Mouse (Mus musculus) liver, postnatal 0 days (tissue): Measurements from ENCODE around the gene Rprd2. TPM values are rescaled to one million over a fixed set of nuclear protein-coding genes. Genes with fewer than 3 reads are reported as not detected.

Experiments used
- ATAC-seq: fragments of 200-750 bp; cut with Nextera tagmentation; 2 replicates; pipeline ENCODE4 v1.8.0; 2017; ENCODE audit warnings: mild to moderate bottlenecking, moderate library complexity
- DNase-seq: peaks from one replicate; pipeline ENCODE4 v3.0.0-alpha.2; 2016
- H3K27ac ChIP-seq: fragments of 300-500 bp; sonication (generic); 2 replicates; pipeline ENCODE4 v1.5.1; 2014; ENCODE audit warnings: antibody characterized with exemption, moderate library complexity, mild to moderate bottlenecking, low read depth
- H3K27me3 ChIP-seq: fragments of 300-500 bp; sonication (generic); 2 replicates; pipeline ENCODE4 v1.6.1; 2014; ENCODE audit warnings: low read length, control low read depth, mixed read lengths; ENCODE audit not compliant: insufficient read depth
- H3K36me3 ChIP-seq: fragments of 300-500 bp; sonication (generic); replicated peaks from 2 replicates; pipeline ENCODE4 v1.6.1; 2014; ENCODE audit warnings: mild to moderate bottlenecking, control low read depth, low read length, moderate library complexity, mixed read lengths; ENCODE audit not compliant: insufficient read depth
- H3K4me1 ChIP-seq: fragments of 300-500 bp; sonication (generic); 2 replicates; pipeline ENCODE4 v1.6.1; 2014; ENCODE audit warnings: antibody characterized with exemption, mild to moderate bottlenecking, control low read depth; ENCODE audit not compliant: insufficient read depth
- H3K4me2 ChIP-seq: fragments of 300-500 bp; sonication (generic); 2 replicates; pipeline ENCODE4 v1.6.1; 2014; ENCODE audit warnings: low read depth, mild to moderate bottlenecking, low read length, moderate library complexity, mixed read lengths
- H3K4me3 ChIP-seq: fragments of 300-500 bp; sonication (generic); 2 replicates; pipeline ENCODE4 v1.5.1; 2014; ENCODE audit warnings: low read depth, low read length
- H3K9ac ChIP-seq: fragments of 300-500 bp; sonication (generic); replicated peaks from 2 replicates; pipeline ENCODE4 v1.6.1; 2014; ENCODE audit warnings: mild to moderate bottlenecking, moderate library complexity
- H3K9me3 ChIP-seq: fragments of 300-500 bp; sonication (generic); 2 replicates; pipeline ENCODE4 v1.6.1; 2016; ENCODE audit warnings: mild to moderate bottlenecking, control low read depth, low read length, mixed read lengths
- CTCF ChIP-seq: sonication (generic); IDR thresholded peaks from 2 replicates; pipeline ENCODE4 v1.5.1; 2016; ENCODE audit warnings: antibody characterized with exemption, low read depth
- EP300 ChIP-seq: IDR thresholded peaks from 2 replicates; pipeline ENCODE4 v1.6.1; 2016; ENCODE audit warnings: antibody characterized with exemption, low read depth, mild to moderate bottlenecking
- WGBS: fragments of 180-500 bp; shearing (Covaris S2); extraction: QIAGEN DNeasy Blood & Tissue Kit; methylation state at CpG from one replicate; pipeline ENCODE4 v1.1.7; 2014; ENCODE audit not compliant: insufficient replicate concordance; 5-methylcytosine and 5-hydroxymethylcytosine counted together
- polyA plus RNA-seq: library from polyadenylated mRNA; unstranded; fragments of >200 nt; fragmentation: Nextera tagmentation; extraction: Ambion mirVana; gene quantifications from 2 replicates; pipeline ENCODE4 v1.2.1, GENCODE M21; 2015

The Rprd2 gene
- polyA plus RNA-seq, 1 experiment from 2014 or later = 8.2 TPM

DNA sequence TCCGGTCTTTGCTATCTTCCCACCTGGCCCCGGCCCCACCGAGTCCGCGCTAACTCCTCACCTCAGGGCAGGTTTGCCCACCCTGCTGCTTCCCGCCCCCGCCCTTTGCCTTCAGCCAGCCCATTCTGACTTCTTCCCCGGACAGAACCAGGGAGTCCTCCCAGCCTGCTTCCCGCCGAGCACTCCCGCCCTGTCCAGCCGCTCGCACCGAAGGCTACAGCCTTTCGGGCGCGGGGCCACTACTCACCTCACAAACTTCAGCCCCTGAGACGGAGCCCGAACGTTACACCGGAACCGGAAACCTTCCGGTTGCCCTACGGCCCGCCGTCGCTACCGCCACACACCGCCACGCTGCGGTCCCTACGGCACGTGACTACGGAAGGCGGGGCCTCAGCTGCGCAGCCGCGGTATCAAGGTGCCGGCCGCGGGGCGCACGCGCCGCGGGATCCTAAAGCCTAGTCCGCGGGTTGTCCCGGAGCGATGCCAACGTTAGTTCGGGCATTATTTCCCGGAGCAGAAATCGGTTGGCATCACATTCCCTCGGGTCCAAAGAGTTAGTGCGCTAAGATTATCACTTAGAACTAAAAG, 36.9 kb upstream of the Rprd2 start, which contains the start of gene Prpf3:
TSS of gene Prpf3 (minus strand) at position 384 of the 588 bp plus-strand sequence.
- Histone ChIP-seq H3K4me3 (peak within 1 kb of the TSS; percentile 82), H3K9ac (peak within 1 kb of the TSS; percentile 89), H3K27me3 (no peaks in the 10 kb centered on the region), H3K4me1 (peaks cover 8% of the 10 kb centered on the region; the same call in 1 of the 2 replicates), H3K9me3 (no peaks in the 10 kb centered on the region), H3K4me2 (peak within 1 kb of the TSS; percentile 79), H3K27ac (peak within 1 kb of the TSS; percentile 84), H3K36me3 (peaks cover 24% of the 10 kb centered on the region)
- DNase-seq (peak; percentile 95), ATAC-seq (peak; percentile 99)
- WGBS = under 1% methylated on average over 56 of the region's 56 CpGs
- TF ChIP-seq CTCF = no peak
- TF ChIP-seq EP300 = peak; percentile 30; the same call in 1 of the 2 replicates

DNA sequence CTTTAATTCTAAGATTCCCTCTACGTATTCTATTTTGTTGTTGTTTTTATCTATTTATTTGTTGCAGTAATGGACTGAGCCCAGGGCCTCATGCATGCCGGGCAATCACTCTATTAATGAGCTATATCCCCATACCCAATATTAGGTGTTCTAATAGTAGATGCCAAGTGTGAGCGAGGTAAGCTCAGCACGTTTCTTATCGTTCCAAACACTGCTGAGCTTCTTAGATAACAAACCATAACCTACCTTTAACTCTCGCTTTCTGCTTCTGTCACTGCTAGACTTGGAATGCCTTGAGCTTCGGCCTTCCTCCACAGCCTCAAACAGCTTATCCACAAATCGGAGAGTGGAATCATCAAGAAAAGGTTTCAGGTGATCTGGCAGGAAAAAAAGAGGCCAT, 32.7 kb upstream of the Rprd2 start:
- no peak overlapping the region for H3K9ac ChIP-seq
- DNase-seq (no peak), ATAC-seq (no peak)
- H3K27ac ChIP-seq = no peak overlapping the region
- H3K36me3 ChIP-seq = peaks cover 64% of the 10 kb centered on the region
- no peak overlapping the region for H3K4me2 ChIP-seq
- TF ChIP-seq EP300 (no peak), CTCF (no peak)
- 74% methylated on average over 8 of the region's 8 CpGs for WGBS
- H3K4me3 ChIP-seq = no peak overlapping the region
- no peaks in the 10 kb centered on the region for H3K27me3 ChIP-seq
- no peaks in the 10 kb centered on the region for H3K9me3 ChIP-seq
- peaks cover 8% of the 10 kb centered on the region; the same call in 1 of the 2 replicates for H3K4me1 ChIP-seq

DNA sequence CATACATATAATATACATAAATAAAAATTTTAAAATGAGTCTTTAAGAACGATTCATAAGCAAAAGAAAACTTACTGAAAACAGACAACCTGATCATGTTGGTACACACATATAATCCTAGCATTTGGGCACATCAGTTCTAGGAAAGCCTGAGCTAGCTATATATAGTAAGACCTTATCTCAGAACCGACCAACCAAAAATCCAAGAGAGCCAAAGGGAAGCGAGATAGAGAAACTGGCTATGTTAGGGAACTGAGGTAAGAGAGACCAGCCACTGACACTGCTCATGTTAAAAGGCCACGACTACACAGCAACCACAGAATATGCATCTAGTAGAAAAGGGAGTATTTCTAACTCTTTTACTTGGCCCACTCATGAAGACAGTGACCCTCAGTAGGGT, 31.9 kb upstream of the Rprd2 start:
- H3K27ac ChIP-seq = no peak overlapping the region

DNA sequence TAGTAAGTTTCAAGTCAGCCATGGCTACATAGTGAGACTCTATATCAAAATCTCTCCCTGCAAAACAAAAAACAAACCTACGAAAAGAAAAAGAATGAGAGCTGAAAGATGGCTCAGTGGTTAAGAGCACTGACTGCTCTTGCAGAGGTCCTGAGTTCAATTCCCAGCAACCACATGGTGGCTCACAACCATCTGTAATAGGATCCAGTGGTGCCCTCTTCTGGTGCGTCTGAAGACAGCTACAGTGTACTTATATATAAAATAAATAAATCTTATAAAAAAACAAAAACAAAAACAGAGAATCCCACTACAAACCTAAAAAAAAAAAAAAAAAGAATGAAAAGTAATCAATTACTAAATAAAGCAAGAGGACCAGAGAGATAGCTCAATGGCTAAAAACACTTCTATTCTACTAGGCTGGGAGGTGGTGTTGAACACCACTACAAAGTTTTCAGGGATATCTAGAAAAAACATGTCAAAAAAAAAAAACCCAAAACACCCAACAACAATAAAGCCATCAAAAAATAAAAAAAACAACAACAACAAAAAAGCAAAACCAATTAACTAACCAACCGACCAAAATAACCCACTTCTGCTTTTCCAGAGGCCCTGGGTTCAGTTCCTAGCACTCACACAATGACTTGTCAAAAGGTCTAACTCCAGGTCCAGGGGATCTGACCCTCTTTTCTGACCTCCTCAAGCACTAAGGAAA, 24.0 kb upstream of the Rprd2 start:
- TF ChIP-seq CTCF (peak; percentile 13; the same call in 1 of the 2 replicates), EP300 (no peak)
- ATAC-seq (no peak), DNase-seq (no peak)
- Histone ChIP-seq H3K9me3 (no peaks in the 10 kb centered on the region), H3K9ac (no peak overlapping the region), H3K36me3 (peaks cover 80% of the 10 kb centered on the region), H3K4me3 (no peak overlapping the region), H3K4me1 (no peaks in the 10 kb centered on the region), H3K27ac (no peak overlapping the region), H3K27me3 (no peaks in the 10 kb centered on the region), H3K4me2 (no peak overlapping the region)
- 81% methylated on average over 3 of the region's 3 CpGs for WGBS

More for the DNA sequence above, 31.9 kb upstream of the Rprd2 start:
- Histone ChIP-seq H3K9me3 (no peaks in the 10 kb centered on the region), H3K27me3 (no peaks in the 10 kb centered on the region), H3K36me3 (peaks cover 70% of the 10 kb centered on the region), H3K4me1 (peaks cover 5% of the 10 kb centered on the region; the same call in 1 of the 2 replicates), H3K4me2 (no peak overlapping the region), H3K9ac (no peak overlapping the region), H3K4me3 (no peak overlapping the region)
- ATAC-seq (no peak), DNase-seq (no peak)
- 60% methylated on average over 4 of the region's 4 CpGs for WGBS
- no peak for TF ChIP-seq EP300
- TF ChIP-seq CTCF = no peak

DNA sequence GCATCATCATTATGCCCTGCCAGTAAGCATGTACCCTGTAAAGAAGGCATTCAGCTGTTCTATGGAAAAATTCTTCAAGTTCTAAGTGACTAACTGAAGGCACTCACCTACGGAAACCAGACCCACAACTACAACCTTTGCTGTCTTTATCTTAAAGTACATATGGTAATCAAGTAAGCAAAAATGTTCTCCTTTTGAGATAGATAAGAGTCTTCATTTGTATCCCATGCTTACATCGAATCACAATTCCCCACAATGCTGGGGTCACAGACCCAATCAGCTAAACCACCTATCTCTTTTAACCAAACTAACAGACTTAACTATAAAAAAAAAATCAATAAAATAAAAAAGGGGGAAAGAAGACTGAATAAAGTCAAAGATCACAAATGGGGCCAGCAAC, 20.6 kb upstream of the Rprd2 start:
- Histone ChIP-seq H3K4me2 (no peak overlapping the region), H3K36me3 (peaks cover 74% of the 10 kb centered on the region), H3K27me3 (no peaks in the 10 kb centered on the region), H3K9me3 (no peaks in the 10 kb centered on the region), H3K27ac (no peak overlapping the region), H3K4me3 (no peak overlapping the region), H3K4me1 (no peaks in the 10 kb centered on the region), H3K9ac (no peak overlapping the region)
- TF ChIP-seq EP300 (peak; percentile 38; the same call in 1 of the 2 replicates), CTCF (no peak)
- DNase-seq (no peak), ATAC-seq (no peak)
- WGBS = 64% methylated on average over 2 of the region's 2 CpGs

DNA sequence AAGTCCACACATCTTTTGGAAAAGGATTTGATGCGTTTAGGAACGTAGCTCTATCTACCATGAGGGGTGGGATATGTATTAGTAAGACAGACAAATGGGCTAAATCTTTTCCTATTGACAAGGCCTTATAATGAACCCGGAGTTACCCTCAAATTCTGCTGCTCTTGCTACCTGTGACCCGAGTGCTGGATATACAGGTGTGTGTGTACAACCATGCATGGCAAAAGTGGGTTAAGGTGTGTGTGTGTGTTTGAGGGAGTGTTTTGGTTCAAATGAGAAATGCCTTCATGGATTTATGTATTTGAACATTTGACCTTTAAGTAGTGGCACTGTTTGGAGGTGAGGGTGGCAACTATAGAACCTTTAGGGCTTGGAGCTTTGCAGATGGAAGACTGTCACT, 10.4 kb upstream of the Rprd2 start:
- DNase-seq (no peak), ATAC-seq (no peak)
- Histone ChIP-seq H3K9ac (no peak overlapping the region), H3K4me2 (no peak overlapping the region), H3K9me3 (no peaks in the 10 kb centered on the region), H3K27ac (no peak overlapping the region), H3K4me3 (no peak overlapping the region), H3K4me1 (no peaks in the 10 kb centered on the region), H3K36me3 (peaks cover 45% of the 10 kb centered on the region), H3K27me3 (no peaks in the 10 kb centered on the region)
- 96% methylated on average over 4 of the region's 4 CpGs for WGBS
- TF ChIP-seq CTCF (no peak), EP300 (no peak)
